Mouse (Mus musculus): Measurements from ENCODE around the gene Cd209e.
"Not testable (repeated sequence)": the region's sequence is repeated elsewhere in the genome, so short reads cannot be mapped to it uniquely, and the experiment has no call there.

Cd209e gene

GRCm38 (mm10) chr8:3854209-3854608, at the start of gene Cd209e:
Cd209e (minus strand) TSS chr8:3854309.
- no peak for DNase-seq (ENCODE audit: low spot score)

GRCm38 (mm10) chr8:3878455-3878854, 24.3 kb upstream of the Cd209e start, which contains the start of gene Cd209d:
Cd209d (minus strand) TSS chr8:3878555.
- no peak for DNase-seq (ENCODE audit: low spot score)

GRCm38 (mm10) chr8:3876121-3876520, 22.0 kb upstream of the Cd209e start:
- no peak for DNase-seq (ENCODE audit: low spot score)

- DNase-seq (ENCODE audit: low spot score) = not testable (repeated sequence)
Measured at GRCm38 (mm10) chr8:3862736-3863135, 8.6 kb upstream of the Cd209e start.

- DNase-seq (ENCODE audit: low spot score) = peak; percentile 69
Measured at GRCm38 (mm10) chr8:3803091-3803490, 51.0 kb downstream of the Cd209e start.
